Mouse (Mus musculus) stomach, embryonic 14.5 days (tissue): ENCODE results near the gene Ccdc22. TPM values are rescaled to one million over a fixed set of nuclear protein-coding genes. Genes with fewer than 3 reads are reported as not detected.

ENCODE experiments used
- ATAC-seq: fragments of 200-750 bp; cut with Nextera tagmentation; 2 replicates; pipeline ENCODE4 v1.8.0; 2017; ENCODE audit warnings: low read depth, moderate TSS enrichment; ENCODE audit not compliant: insufficient number of reproducible peaks, insufficient read depth, low FRiP score
- H3K27ac ChIP-seq: fragments of 300-500 bp; sonication (generic); 2 replicates; pipeline ENCODE4 v1.5.1; 2014; ENCODE audit warnings: mild to moderate bottlenecking, low read length, moderate library complexity, mixed read lengths
- H3K27me3 ChIP-seq: fragments of 300-500 bp; sonication (generic); 2 replicates; pipeline ENCODE4 v1.6.1; 2014; ENCODE audit warnings: low read length, control low read depth, mixed read lengths; ENCODE audit not compliant: control insufficient read depth, insufficient read depth
- H3K36me3 ChIP-seq: fragments of 300-500 bp; sonication (generic); 2 replicates; pipeline ENCODE4 v1.6.1; 2014; ENCODE audit warnings: mild to moderate bottlenecking, control low read depth, low read length, moderate library complexity, mixed read lengths; ENCODE audit not compliant: control insufficient read depth, insufficient read depth
- H3K4me1 ChIP-seq: fragments of 300-500 bp; sonication (generic); 2 replicates; pipeline ENCODE4 v1.6.1; 2014; ENCODE audit warnings: low read length, control low read depth, mixed read lengths; ENCODE audit not compliant: control insufficient read depth, insufficient read depth
- H3K4me2 ChIP-seq: fragments of 300-500 bp; sonication (generic); replicated peaks from 2 replicates; pipeline ENCODE4 v1.6.1; 2014; ENCODE audit warnings: low read depth, low read length, control low read depth
- H3K4me3 ChIP-seq: fragments of 300-500 bp; sonication (generic); 2 replicates; pipeline ENCODE4 v1.5.1; 2014; ENCODE audit warnings: low read depth, low read length, control low read depth
- H3K9ac ChIP-seq: fragments of 300-500 bp; sonication (generic); replicated peaks from 2 replicates; pipeline ENCODE4 v1.6.1; 2014; ENCODE audit warnings: low read depth, mild to moderate bottlenecking, control low read depth, low read length, moderate library complexity, mixed read lengths
- H3K9me3 ChIP-seq: fragments of 300-500 bp; sonication (generic); 2 replicates; pipeline ENCODE4 v1.6.1; 2016; ENCODE audit warnings: low read depth, low read length, control low read depth; ENCODE audit not compliant: control insufficient read depth
- WGBS: fragments of 180-500 bp; shearing (Covaris S2); extraction: QIAGEN DNeasy Blood & Tissue Kit; methylation state at CpG from one replicate; pipeline ENCODE4 v1.1.7; 2014; 5-methylcytosine and 5-hydroxymethylcytosine counted together
- polyA plus RNA-seq: library from polyadenylated mRNA; unstranded; fragments of >200 nt; fragmentation: Nextera tagmentation; extraction: Ambion mirVana; gene quantifications from 2 replicates; pipeline ENCODE4 v1.2.1, GENCODE M21; 2014

Gene Ccdc22
- polyA plus RNA-seq = 26.2 and 29.4 TPM in 2 replicates

DNA sequence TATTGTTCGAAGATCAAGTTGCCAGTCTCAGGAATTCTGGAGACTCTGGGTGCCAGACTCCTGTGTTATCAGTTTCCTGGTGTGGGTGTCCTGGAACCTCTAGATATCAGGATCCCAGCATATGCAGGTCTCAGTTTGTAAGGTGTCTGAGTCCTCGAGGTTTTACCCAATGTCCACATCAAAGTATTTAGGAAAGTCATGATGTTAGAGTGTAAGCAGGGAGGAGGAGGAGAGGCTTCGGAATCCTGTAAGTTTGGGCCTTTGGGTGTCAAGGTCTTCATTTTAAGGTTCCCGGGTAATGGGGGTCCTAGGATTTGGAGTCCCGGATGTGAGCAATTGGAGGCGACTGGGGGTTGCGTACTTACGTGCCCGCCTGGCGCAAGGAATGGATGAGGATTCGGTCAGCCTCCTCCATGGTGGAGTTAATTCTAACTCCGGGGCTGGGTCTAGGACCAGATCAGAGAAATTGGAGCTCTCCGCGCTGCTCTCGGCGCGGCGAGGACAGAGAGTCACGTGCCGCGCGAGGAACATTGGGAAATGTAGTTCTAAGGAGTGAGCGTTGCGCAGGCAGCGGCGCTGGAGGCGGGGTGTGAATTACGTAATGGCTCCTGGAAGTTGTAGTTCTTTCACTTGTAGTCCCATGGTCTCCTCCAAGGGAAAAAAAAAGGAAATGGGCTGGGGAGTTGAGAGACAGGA lies at the start of gene Ccdc22:
Gene Ccdc22 (minus strand): TSS at position 639 of the 696 bp plus-strand sequence.
- ATAC-seq = peak; percentile 91
- H3K9ac ChIP-seq = 0 out of 2 replicates have a peak within 1 kb of the TSS, but pooled peaks have one; percentile 21
- no peaks in the 10 kb centered on the region for H3K27me3 ChIP-seq
- no peaks in the 10 kb centered on the region for H3K4me1 ChIP-seq
- no peak within 1 kb of the TSS for H3K27ac ChIP-seq
- H3K4me3 ChIP-seq = peak within 1 kb of the TSS; percentile 38
- H3K4me2 ChIP-seq = peak within 1 kb of the TSS; percentile 47
- no peaks in the 10 kb centered on the region for H3K9me3 ChIP-seq
- no peaks in the 10 kb centered on the region for H3K36me3 ChIP-seq
- WGBS = 21% methylated on average over 28 of the region's 28 CpGs

DNA sequence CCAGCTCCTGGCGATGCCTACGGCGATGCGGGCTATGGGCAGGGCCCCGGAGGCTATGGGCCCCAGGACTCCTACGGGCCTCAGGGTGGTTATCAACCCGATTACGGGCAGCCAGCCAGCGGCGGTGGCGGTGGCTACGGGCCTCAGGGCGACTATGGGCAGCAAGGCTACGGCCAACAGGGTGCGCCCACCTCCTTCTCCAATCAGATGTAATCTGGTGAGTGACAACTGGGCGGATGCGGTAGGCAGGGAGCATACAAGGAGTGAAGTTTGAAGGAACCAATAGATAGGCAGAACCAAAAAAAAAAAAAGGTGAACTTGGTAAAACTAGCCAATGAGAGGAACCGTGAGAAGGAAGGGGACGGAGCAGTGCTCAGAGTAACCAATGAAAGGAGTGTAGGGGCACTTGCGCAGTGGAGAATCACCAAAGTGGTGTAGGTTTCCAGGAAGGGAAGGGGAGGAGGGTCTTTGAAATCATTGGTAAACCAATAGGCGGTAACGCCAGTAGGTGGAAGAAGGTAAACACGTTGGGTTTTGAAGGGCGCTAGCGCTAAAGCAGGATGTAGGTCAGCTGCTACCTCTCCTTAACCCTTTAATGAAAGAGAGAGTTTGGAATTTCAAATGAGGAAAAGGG lies 43.5 kb upstream of the Ccdc22 start:
- Histone ChIP-seq H3K4me3 (peak overlapping the region; percentile 35), H3K4me2 (peak overlapping the region; percentile 45), H3K4me1 (no peaks in the 10 kb centered on the region), H3K9ac (peak overlapping the region; percentile 46; the same call in 1 of the 2 replicates), H3K27ac (peak overlapping the region; percentile 61; the same call in 1 of the 2 replicates), H3K36me3 (no peaks in the 10 kb centered on the region), H3K27me3 (no peaks in the 10 kb centered on the region), H3K9me3 (no peaks in the 10 kb centered on the region)
- WGBS = 17% methylated on average over 25 of the region's 25 CpGs
- ATAC-seq = peak; percentile 98

- no peak overlapping the region for H3K4me3 ChIP-seq
- H3K27me3 ChIP-seq = no peaks in the 10 kb centered on the region
- no peak overlapping the region for H3K9ac ChIP-seq
- H3K9me3 ChIP-seq = no peaks in the 10 kb centered on the region
- H3K4me2 ChIP-seq = no peak overlapping the region
- no peak overlapping the region for H3K27ac ChIP-seq
- 10% methylated on average over 5 of the region's 5 CpGs for WGBS
- H3K36me3 ChIP-seq = no peaks in the 10 kb centered on the region
- ATAC-seq = no peak
- H3K4me1 ChIP-seq = no peaks in the 10 kb centered on the region
Measured at GRCm38 (mm10) chrX:7645349-7645748, 40.0 kb upstream of the Ccdc22 start.

- H3K4me1 ChIP-seq = no peaks in the 10 kb centered on the region
- 47% methylated on average over 12 of the region's 12 CpGs for WGBS
- H3K9me3 ChIP-seq = no peaks in the 10 kb centered on the region
- H3K36me3 ChIP-seq = no peaks in the 10 kb centered on the region
- H3K9ac ChIP-seq = no peak overlapping the region
- no peak overlapping the region for H3K4me3 ChIP-seq
- H3K27ac ChIP-seq = no peak overlapping the region
- H3K4me2 ChIP-seq = no peak overlapping the region
- ATAC-seq = no peak
- H3K27me3 ChIP-seq = no peaks in the 10 kb centered on the region
Measured at GRCm38 (mm10) chrX:7640785-7641184, 35.5 kb upstream of the Ccdc22 start.

DNA sequence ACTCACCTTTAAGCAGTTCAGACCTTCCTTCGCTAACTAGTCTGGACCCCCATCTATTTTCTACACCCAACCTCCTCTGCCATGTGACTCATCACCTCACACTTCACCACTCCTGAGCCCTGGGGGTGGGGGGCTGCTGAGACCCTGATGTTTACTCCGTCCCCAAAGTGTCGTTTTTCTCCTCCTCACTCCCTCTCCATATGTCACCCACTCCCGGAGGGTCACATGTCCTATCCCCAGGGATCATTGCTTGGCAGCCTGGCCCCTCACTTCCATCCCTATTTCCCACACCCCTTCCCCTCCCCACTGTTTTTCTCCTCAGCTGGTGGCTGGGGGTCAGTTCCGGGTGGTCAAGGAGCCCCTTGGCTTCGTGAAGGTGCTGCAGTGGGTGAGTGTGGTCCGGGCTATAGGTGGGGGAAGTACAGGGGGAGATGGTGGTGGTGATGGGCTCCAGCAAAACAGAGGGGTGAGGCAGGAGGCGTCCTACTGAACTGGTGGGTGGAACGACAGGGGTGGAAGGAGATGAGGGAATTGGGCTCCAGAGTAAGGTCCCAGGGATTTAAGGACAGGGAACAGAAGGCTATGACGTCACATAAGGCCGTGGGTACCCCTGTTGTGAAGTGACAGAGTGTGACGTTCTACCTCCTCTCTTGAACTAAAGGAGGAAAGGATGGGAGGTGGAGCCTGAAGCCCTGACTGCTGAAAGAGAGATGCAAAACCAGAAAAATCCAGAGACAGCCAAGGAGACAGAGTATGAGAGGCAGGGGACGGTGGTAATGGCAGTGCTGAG lies 34.4 kb upstream of the Ccdc22 start:
- Histone ChIP-seq H3K9ac (no peak overlapping the region), H3K27ac (no peak overlapping the region), H3K4me1 (no peaks in the 10 kb centered on the region), H3K4me2 (no peak overlapping the region), H3K36me3 (no peaks in the 10 kb centered on the region), H3K9me3 (no peaks in the 10 kb centered on the region), H3K4me3 (no peak overlapping the region), H3K27me3 (no peaks in the 10 kb centered on the region)
- WGBS = 19% methylated on average over 13 of the region's 13 CpGs
- no peak for ATAC-seq

DNA sequence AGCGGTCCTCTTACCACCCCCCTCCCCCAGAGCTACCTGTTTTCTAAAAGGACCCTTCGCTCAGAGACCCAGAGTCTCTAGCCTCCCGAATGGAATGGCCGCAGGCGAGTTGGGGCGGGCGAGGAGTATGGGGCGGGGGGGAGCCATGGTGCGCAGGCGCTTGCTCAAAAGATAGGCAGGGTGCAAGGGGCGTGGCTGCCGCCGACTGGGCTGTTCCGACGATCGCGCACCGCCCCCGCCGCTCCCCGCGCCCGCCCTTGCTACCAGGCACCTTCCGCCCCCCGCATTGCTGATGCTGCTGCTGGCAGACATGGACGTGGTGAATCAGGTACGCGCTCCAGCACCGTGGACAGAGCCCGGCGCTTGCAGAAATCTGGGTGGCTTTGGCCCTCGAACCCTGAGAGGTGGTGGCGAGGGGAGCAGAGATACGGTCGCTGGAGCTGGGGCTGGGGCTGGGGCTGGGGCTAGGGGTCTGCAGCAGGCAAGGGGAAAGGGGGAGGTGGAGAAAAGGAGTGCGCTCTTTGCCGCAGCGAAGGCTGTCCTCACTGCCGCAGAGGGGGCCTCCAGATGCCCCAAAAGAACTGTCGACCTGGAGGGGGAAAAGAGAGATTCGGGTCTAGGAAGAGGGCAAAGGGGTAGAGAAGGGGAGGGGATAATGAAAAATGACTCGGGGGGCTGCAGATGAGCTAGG lies 33.2 kb upstream of the Ccdc22 start, which contains the start of gene Syp:
Gene Syp (plus strand): TSS at position 71 of the 691 bp plus-strand sequence.
- 17% methylated on average over 42 of the region's 42 CpGs for WGBS
- no peaks in the 10 kb centered on the region for H3K27me3 ChIP-seq
- H3K36me3 ChIP-seq = no peaks in the 10 kb centered on the region
- peak within 1 kb of the TSS; percentile 25 for H3K4me3 ChIP-seq
- H3K4me1 ChIP-seq = no peaks in the 10 kb centered on the region
- H3K9ac ChIP-seq = no peak within 1 kb of the TSS
- ATAC-seq = peak; percentile 81
- H3K27ac ChIP-seq = no peak within 1 kb of the TSS
- peak within 1 kb of the TSS; percentile 37 for H3K4me2 ChIP-seq
- H3K9me3 ChIP-seq = no peaks in the 10 kb centered on the region

GRCm38 (mm10) chrX:7635101-7635500 lies 29.8 kb upstream of the Ccdc22 start:
- ATAC-seq = no peak
- Histone ChIP-seq H3K9ac (no peak overlapping the region), H3K4me1 (no peaks in the 10 kb centered on the region), H3K4me3 (no peak overlapping the region), H3K27me3 (no peaks in the 10 kb centered on the region), H3K36me3 (no peaks in the 10 kb centered on the region), H3K9me3 (no peaks in the 10 kb centered on the region), H3K4me2 (no peak overlapping the region), H3K27ac (no peak overlapping the region)
- 80% methylated on average over 3 of the region's 3 CpGs for WGBS

- no peaks in the 10 kb centered on the region for H3K4me1 ChIP-seq
- no peak overlapping the region for H3K27ac ChIP-seq
- H3K4me3 ChIP-seq = no peak overlapping the region
- no peaks in the 10 kb centered on the region for H3K9me3 ChIP-seq
- no peak for ATAC-seq
- 83% methylated on average over 6 of the region's 6 CpGs for WGBS
- no peaks in the 10 kb centered on the region for H3K36me3 ChIP-seq
- H3K4me2 ChIP-seq = no peak overlapping the region
- no peaks in the 10 kb centered on the region for H3K27me3 ChIP-seq
- no peak overlapping the region for H3K9ac ChIP-seq
Measured at GRCm38 (mm10) chrX:7632560-7632959, 27.2 kb upstream of the Ccdc22 start.
